Mouse (Mus musculus) brain, embryonic 18.5 days (tissue): ENCODE results near the gene Ddx4.

ENCODE experiments used
- DNase-seq: peaks from one replicate; pipeline ENCODE4 v3.0.0-alpha.2; 2012; ENCODE audit warnings: low read depth, low spot score

The Ddx4 gene

DNA sequence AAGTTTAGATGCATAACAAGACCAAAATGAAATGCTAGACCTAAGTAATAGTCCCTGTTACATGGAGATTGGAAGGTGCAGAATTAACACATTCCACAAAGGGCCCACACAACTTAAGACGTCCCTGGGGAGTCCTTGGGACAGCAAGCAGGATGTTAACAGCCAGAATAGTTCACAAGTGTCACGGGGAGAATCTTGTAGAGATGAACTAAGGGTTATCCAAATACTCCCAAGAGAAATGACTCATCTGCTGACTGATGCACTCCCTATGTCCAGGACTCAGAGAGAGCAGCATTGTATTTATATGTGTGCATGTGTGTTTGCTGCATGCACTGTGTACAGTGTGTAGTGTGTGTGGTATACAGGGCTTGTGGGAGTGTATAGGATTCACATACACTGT is 95.8 kb downstream of the Ddx4 start:
- no peak for DNase-seq

DNA sequence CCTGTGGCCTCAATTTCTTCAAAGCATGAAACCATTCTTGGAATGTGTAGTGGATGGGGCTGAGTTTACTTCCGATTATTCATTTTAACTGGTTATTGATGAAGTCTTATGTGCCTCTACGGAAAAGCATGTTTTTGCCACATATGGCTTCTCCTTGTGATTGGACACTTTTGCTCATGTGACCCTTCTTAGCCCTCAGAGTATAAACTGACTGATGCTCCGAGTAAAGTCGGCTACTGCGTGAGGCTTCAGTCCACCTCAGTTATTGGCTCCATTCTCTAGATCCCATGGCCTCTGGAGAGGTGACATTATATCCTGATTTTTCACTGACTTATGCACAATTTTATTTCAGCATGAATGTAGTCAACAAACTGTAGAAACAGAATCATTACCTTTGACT is 99.0 kb downstream of the Ddx4 start:
- no peak for DNase-seq

DNA sequence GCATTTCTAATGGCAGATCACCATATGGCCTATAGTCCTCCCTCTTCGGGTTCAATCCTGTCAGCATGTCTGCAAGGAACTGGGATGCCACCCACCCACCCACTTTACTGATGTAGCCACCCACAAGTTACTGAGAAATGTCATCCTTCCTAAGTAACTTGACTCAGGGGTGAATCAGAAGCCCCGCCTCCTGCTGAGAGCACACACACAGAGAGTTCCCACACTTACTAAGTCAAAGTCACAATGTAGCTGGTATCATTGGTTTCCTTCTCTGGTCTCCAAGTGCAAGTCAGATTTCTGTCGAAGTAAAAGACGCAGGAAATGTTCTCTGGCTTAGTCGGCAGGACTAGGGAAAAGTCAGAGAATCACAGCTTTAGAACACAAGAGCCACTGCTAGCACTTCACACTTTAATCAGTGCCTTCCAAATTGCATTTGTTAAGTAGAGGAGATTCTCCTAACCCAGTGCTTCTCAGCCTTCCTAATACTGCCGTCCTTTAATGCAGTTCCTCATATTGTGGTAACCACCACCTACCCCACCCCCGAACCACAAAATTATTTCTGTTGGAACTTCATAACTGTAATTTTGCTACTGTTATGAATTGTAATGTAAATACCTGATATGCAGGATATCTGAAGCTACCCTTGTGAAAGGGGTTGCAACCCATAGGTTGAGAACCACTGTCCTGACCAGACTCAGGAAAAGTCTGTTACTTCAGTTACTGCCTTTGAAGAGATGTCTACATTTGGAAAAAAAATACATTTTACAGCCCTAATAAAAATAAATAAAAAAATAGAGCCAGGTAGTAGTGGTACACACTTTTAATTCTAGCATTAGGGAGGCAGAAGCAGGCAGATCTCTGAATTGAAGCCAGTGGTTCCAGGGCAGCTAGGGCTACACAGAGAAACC is 100.4 kb downstream of the Ddx4 start:
- no peak for DNase-seq
